Mouse (Mus musculus) brain, adult 10 weeks (tissue): ENCODE data around the gene Cd200r2. TPM values are rescaled to one million over a fixed set of nuclear protein-coding genes. Genes with fewer than 3 reads are reported as not detected.

Source experiments
- polyA plus RNA-seq: library from polyadenylated mRNA; stranded (reverse); fragments of 350-450 nt; fragmentation: Illumina TruSeq; extraction: RNeasy Lipid Tissue Mini Kit (QIAGEN cat#74804); gene quantifications from one replicate; pipeline ENCODE4 v1.2.3, GENCODE M21; 2015; ENCODE audit warnings: low read depth, low replicate concordance

Cd200r2 gene
- not detected for polyA plus RNA-seq

DNA sequence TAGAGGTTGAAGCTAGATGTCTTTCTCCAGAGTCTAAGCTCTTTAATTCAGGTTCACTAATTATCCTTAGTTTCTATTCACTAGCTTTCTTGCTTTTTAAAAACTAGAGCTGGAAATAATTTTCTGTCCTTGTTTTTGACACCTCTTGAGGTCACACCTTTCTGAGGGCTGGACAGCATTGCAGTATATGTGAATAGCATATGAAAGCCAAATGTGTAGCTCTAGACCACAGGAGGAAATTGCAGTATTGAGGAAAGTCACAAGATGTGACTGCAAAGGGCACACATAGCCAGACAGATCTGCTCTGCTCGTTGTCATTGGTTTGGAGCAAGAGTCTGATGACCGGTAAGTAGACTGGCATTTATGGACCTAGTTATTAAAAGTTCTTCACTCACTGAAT, at the start of gene Cd200r2:
Gene Cd200r2, plus strand, starts transcription at position 301 of the 400 bp plus-strand sequence.

DNA sequence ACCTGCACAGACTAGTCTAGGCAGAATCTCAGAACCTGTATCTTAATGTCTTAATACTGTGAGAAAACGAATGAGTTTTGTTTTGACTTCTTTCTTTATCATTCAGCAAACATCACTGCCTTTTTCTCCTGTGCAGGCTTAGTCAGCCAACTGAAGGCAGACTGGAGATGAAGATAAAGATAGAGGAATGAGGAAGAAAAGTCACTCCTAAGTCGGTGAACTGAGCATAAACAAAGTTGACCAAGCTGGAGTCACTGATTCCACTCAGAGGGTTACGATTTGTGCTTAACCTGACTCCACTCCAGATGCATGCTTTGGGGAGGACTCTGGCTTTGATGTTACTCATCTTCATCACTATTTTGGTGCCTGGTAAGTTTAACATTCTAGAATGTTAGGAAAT, 76.6 kb downstream of the Cd200r2 start, which contains the start of gene Cd200r3:
Gene Cd200r3, plus strand, starts transcription at position 211 of the 400 bp plus-strand sequence.

Other genes starting within 250 kb of the Cd200r2 start
- gene Nepro, start 142.8 kb upstream of the Cd200r2 start, polyA plus RNA-seq, result 5.0 TPM
- gene Gtpbp8, start 120.7 kb upstream of the Cd200r2 start, polyA plus RNA-seq, result 27.2 TPM
- gene Cd200r1, start 101.4 kb upstream of the Cd200r2 start, polyA plus RNA-seq, result 0.71 TPM
- gene Cd200r4, start 55.4 kb upstream of the Cd200r2 start, polyA plus RNA-seq, result 0.22 TPM
- not detected for gene Cd200r3, start 76.6 kb downstream of the Cd200r2 start, polyA plus RNA-seq
- 4.8 TPM for gene Ccdc80, start 226.3 kb downstream of the Cd200r2 start, polyA plus RNA-seq